Comparison of ENCODE assay signal across 8 mouse cellular contexts in genomic region chr3:28745835-28746483, GRCm38 (mm10). TPM values are rescaled to one million over a fixed set of nuclear protein-coding genes. Genes with fewer than 3 reads are reported as not detected.
A peak's percentile ranks its signal among the peaks of the same experiment; 100 is the strongest.
DNase-seq lines count a peak whose midpoint lies in the region; ATAC-seq and TF ChIP-seq lines count a peak whose summit lies in the region.

No protein-coding gene starts in this region.

- peak; percentile 90 for ATAC-seq in activated CD4-positive, CD25-positive, alpha-beta regulatory T cell, adult 4 months
- peak; percentile 88 for ATAC-seq in hindbrain, postnatal 0 days

- H3K27ac ChIP-seq in hindbrain, postnatal 0 days, result no peak overlapping the region

- H3K9me3 ChIP-seq in hindbrain, postnatal 0 days (ENCODE audit: low read length), result no peaks in the 10 kb centered on the region

- no peak overlapping the region for H3K4me3 ChIP-seq in hindbrain, postnatal 0 days (ENCODE audit: low read length)

- H3K27me3 ChIP-seq in hindbrain, postnatal 0 days (ENCODE audit: insufficient read depth, low read length), result no peaks in the 10 kb centered on the region

- H3K9ac ChIP-seq in hindbrain, postnatal 0 days (replicated peaks; ENCODE audit: low read length), result no peak overlapping the region

- H3K4me1 ChIP-seq in hindbrain, postnatal 0 days (ENCODE audit: insufficient read depth, low read length), result no peaks in the 10 kb centered on the region

- peak; percentile 71 to 84 for DNase-seq in cerebellum, postnatal 25 days
- peak; percentile 44 to 62 for DNase-seq in frontal cortex, postnatal 25 days (ENCODE audit: low spot score in 2 of 2)
- peak; percentile 94 for DNase-seq in hindbrain, postnatal 0 days (ENCODE audit: low spot score)
- DNase-seq in left cerebral cortex, adult 11 months (ENCODE audit: low spot score), result peak; percentile 72
- DNase-seq in lung, postnatal 4 days, result peak; percentile 61 to 84
- DNase-seq in right cerebral cortex, adult 2 months (ENCODE audit: low spot score in 2 of 2), result peak; percentile 84 to 89
- peak; percentile 47 to 64 for DNase-seq in urinary bladder, postnatal 36 days (ENCODE audit: low spot score in 2 of 2)

- no peak overlapping the region for H3K4me2 ChIP-seq in hindbrain, postnatal 0 days (ENCODE audit: low read depth, low read length)

- no peaks in the 10 kb centered on the region for H3K36me3 ChIP-seq in hindbrain, postnatal 0 days (ENCODE audit: insufficient read depth, low read length)

- peak; percentile 98 for TF ChIP-seq CTCF in hindbrain, postnatal 0 days (IDR thresholded peaks at IDR 0.05; ENCODE audit: low read depth)

- 29% methylated on average over 7 of the region's 7 CpGs for WGBS in hindbrain, postnatal 0 days

RNA-seq across cellular contexts. Expression of gene Eif5a2, which starts 35.1 kb away (rescaled TPM):
- 1 to 10 TPM; 4.3 to 5.7 TPM for polyA plus RNA-seq in activated CD4-positive, CD25-positive, alpha-beta regulatory T cell, adult 4 months (2017; shearing (Covaris generic))
- total RNA-seq in hindbrain, postnatal 0 days (2014; rRNA removed), result 23.9 and 26.9 TPM in 2 replicates
- polyA plus RNA-seq in hindbrain, postnatal 0 days (2015; fragmentation: Nextera tagmentation; extraction: Ambion mirVana), result 10.0 and 10.7 TPM in 2 replicates

RNA-seq across cellular contexts. Expression of gene Slc2a2, which starts 48.3 kb away (rescaled TPM):
- polyA plus RNA-seq in activated CD4-positive, CD25-positive, alpha-beta regulatory T cell, adult 4 months (2017; shearing (Covaris generic)), result under 1 TPM in 1 of 2 experiments, not detected in 1; 0.69 TPM
- total RNA-seq in hindbrain, postnatal 0 days (2014; rRNA removed), result not detected in 2 replicates
- polyA plus RNA-seq in hindbrain, postnatal 0 days (2015; fragmentation: Nextera tagmentation; extraction: Ambion mirVana), result 0.09 TPM in 1 of 2 replicates, not detected in the other

RNA-seq across cellular contexts. Expression of gene Rpl22l1, which starts 59.3 kb away (rescaled TPM):
- polyA plus RNA-seq in activated CD4-positive, CD25-positive, alpha-beta regulatory T cell, adult 4 months (2017; shearing (Covaris generic)), result 100 to 1,000 TPM; 673 to 732 TPM
- 116 and 157 TPM in 2 replicates for total RNA-seq in hindbrain, postnatal 0 days (2014; rRNA removed)
- polyA plus RNA-seq in hindbrain, postnatal 0 days (2015; fragmentation: Nextera tagmentation; extraction: Ambion mirVana), result 341 and 391 TPM in 2 replicates
